ENCODE assay signal across 9 mouse cellular contexts in the genomic region with DNA sequence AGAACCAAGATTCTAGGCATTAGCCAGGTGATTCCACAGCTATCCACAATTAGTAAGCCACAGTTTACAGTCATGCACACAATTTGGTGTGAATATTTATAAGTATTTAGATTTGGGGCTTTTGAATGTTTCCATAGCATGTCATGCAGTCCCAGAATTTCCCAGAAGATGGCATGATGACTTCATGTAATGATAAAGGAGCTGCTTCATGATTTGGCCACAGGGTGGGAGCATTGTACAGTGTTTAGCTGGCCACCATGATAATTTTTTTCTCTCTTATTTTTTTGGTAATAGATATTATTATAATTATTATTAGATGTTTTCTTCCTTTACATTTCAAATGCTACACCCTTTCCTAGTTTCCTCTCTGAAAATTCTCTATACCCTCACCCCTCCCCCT.
A peak's percentile ranks its signal among the peaks of the same experiment; 100 is the strongest.
DNase-seq lines count a peak whose midpoint lies in the region; ATAC-seq and TF ChIP-seq lines count a peak whose summit lies in the region.
"Had no signal": no experiment of that assay in that cellular context is flagged by ENCODE, and none has a peak within 500 bp of the region (broad histone marks: within the 10 kb centered on the region; RNA-seq: fewer than 3 reads in every experiment).

No protein-coding gene starts in this region.

- no peak overlapping the region for H3K4me3 ChIP-seq in intestine, embryonic 14.5 days (ENCODE audit: low read depth, low read length)
- no peak overlapping the region for H3K4me3 ChIP-seq in intestine, embryonic 16.5 days (ENCODE audit: low read length)
- no peak overlapping the region for H3K4me3 ChIP-seq in stomach, postnatal 0 days (ENCODE audit: low read depth, low read length)
- H3K4me3 ChIP-seq: lung, embryonic 15.5 days had no signal

- H3K4me2 ChIP-seq in intestine, embryonic 14.5 days (ENCODE audit: low read length): no peak overlapping the region
- no peak overlapping the region for H3K4me2 ChIP-seq in intestine, embryonic 16.5 days (ENCODE audit: low read depth, low read length)
- no peak overlapping the region for H3K4me2 ChIP-seq in stomach, postnatal 0 days (replicated peaks; ENCODE audit: low read depth)
- H3K4me2 ChIP-seq: lung, embryonic 15.5 days had no signal

- no peaks in the 10 kb centered on the region for H3K9me3 ChIP-seq in intestine, embryonic 14.5 days (ENCODE audit: control insufficient read depth, low read length)
- H3K9me3 ChIP-seq in intestine, embryonic 16.5 days (ENCODE audit: control insufficient read depth, low read length): no peaks in the 10 kb centered on the region
- no peaks in the 10 kb centered on the region for H3K9me3 ChIP-seq in stomach, postnatal 0 days (ENCODE audit: control insufficient read depth, low read length)
- H3K9me3 ChIP-seq: lung, embryonic 15.5 days had no signal

- no peak for TF ChIP-seq EP300 in stomach, postnatal 0 days (optimal IDR thresholded peaks at IDR 0.05)

- H3K9ac ChIP-seq in intestine, embryonic 14.5 days (ENCODE audit: low read length): no peak overlapping the region
- H3K9ac ChIP-seq in intestine, embryonic 16.5 days (ENCODE audit: low read depth, low read length): no peak overlapping the region
- H3K9ac ChIP-seq in stomach, postnatal 0 days (ENCODE audit: low read length): no peak overlapping the region
- H3K9ac ChIP-seq: lung, embryonic 15.5 days had no signal

- no peak overlapping the region for H3K27ac ChIP-seq in intestine, embryonic 14.5 days (ENCODE audit: low read depth)
- no peak overlapping the region for H3K27ac ChIP-seq in intestine, embryonic 16.5 days (ENCODE audit: low read length)
- no peak overlapping the region for H3K27ac ChIP-seq in stomach, postnatal 0 days (replicated peaks)
- H3K27ac ChIP-seq: lung, embryonic 15.5 days had no signal

- DNase-seq in intestine, embryonic 14.5 days (ENCODE audit: low spot score): peak; percentile 78
- DNase-seq in ZHBTc4 (ENCODE audit: low read depth, low spot score): peak; percentile 61
- peak; percentile 76 for DNase-seq in embryo, embryonic 11 days
- peak; percentile 23 to 57 for DNase-seq in gastrocnemius, postnatal 4 days (ENCODE audit: low spot score in 2 of 2)
- DNase-seq in layer of hippocampus, adult 9-10 months (ENCODE audit: low spot score): peak; percentile 54
- DNase-seq in lung, postnatal 14 days: peak; percentile 73
- peak; percentile 55 for DNase-seq in stomach, postnatal 0 days (ENCODE audit: low spot score)

- H3K27me3 ChIP-seq in intestine, embryonic 14.5 days (replicated peaks; ENCODE audit: control insufficient read depth, insufficient read depth, low read length): no peaks in the 10 kb centered on the region
- H3K27me3 ChIP-seq in intestine, embryonic 16.5 days (replicated peaks; ENCODE audit: control insufficient read depth, insufficient read depth, low read length): no peaks in the 10 kb centered on the region
- no peaks in the 10 kb centered on the region for H3K27me3 ChIP-seq in stomach, postnatal 0 days (ENCODE audit: control insufficient read depth, insufficient read depth, low read length)
- H3K27me3 ChIP-seq: lung, embryonic 15.5 days had no signal

- H3K4me1 ChIP-seq in intestine, embryonic 14.5 days (replicated peaks; ENCODE audit: control insufficient read depth, insufficient read depth, low read length): no peaks in the 10 kb centered on the region
- no peaks in the 10 kb centered on the region for H3K4me1 ChIP-seq in intestine, embryonic 16.5 days (ENCODE audit: control insufficient read depth, insufficient read depth, low read length)
- H3K4me1 ChIP-seq in stomach, postnatal 0 days (replicated peaks; ENCODE audit: control insufficient read depth, insufficient read depth): no peaks in the 10 kb centered on the region
- H3K4me1 ChIP-seq: lung, embryonic 15.5 days had no signal

- H3K36me3 ChIP-seq in intestine, embryonic 14.5 days (ENCODE audit: control insufficient read depth, insufficient read depth, low read length): no peaks in the 10 kb centered on the region
- H3K36me3 ChIP-seq in intestine, embryonic 16.5 days (ENCODE audit: control insufficient read depth, insufficient read depth, low read length): no peaks in the 10 kb centered on the region
- H3K36me3 ChIP-seq in stomach, postnatal 0 days (ENCODE audit: control insufficient read depth, insufficient read depth, low read length): no peaks in the 10 kb centered on the region
- H3K36me3 ChIP-seq: lung, embryonic 15.5 days had no signal

- ATAC-seq in intestine, embryonic 14.5 days (replicated peaks; ENCODE audit: low FRiP score, low TSS enrichment, low read depth): 0 out of 2 replicates have a peak, but pooled peaks have one; percentile 23
- no peak for ATAC-seq in intestine, embryonic 16.5 days
- ATAC-seq in stomach, postnatal 0 days (ENCODE audit: low FRiP score, low TSS enrichment): no peak

- peak; percentile 98 for TF ChIP-seq CTCF in stomach, postnatal 0 days (IDR thresholded peaks at IDR 0.05; ENCODE audit: low read depth)
